Mouse (Mus musculus) embryonic fibroblast, embryonic 13.5 days (primary cell): Measurements from ENCODE around the gene Rspo1. TPM values are rescaled to one million over a fixed set of nuclear protein-coding genes. Genes with fewer than 3 reads are reported as not detected.
"Not testable (repeated sequence)": the region's sequence is repeated elsewhere in the genome, so short reads cannot be mapped to it uniquely, and the experiment has no call there.

Source experiments
- H3K27ac ChIP-seq: 2 replicates; pipeline ENCODE4 v1.5.1; 2012; ENCODE audit warnings: low read length, control low read depth, inconsistent platforms; ENCODE audit not compliant: insufficient read depth
- H3K4me1 ChIP-seq: 2 replicates; pipeline ENCODE4 v1.6.1; 2011; ENCODE audit warnings: low read length; ENCODE audit not compliant: control insufficient read depth, insufficient read depth
- H3K4me3 ChIP-seq: 2 replicates; pipeline ENCODE4 v1.5.1; 2011; ENCODE audit warnings: mild to moderate bottlenecking, control low read depth, low read length; ENCODE audit not compliant: insufficient read depth
- CTCF ChIP-seq: IDR thresholded peaks from 2 replicates; pipeline ENCODE4 v1.5.1; 2011; ENCODE audit warnings: mild to moderate bottlenecking, control low read depth, low read length, moderate library complexity, borderline replicate concordance; ENCODE audit not compliant: insufficient read depth
- POLR2A ChIP-seq: IDR thresholded peaks from 2 replicates; pipeline ENCODE4 v1.6.1; 2011; ENCODE audit warnings: low read depth, mild to moderate bottlenecking, control low read depth, low read length, moderate library complexity
- polyA plus RNA-seq: library from polyadenylated mRNA; stranded (reverse); fragments of >200 nt; gene quantifications from 2 replicates; pipeline ENCODE4 v1.2.4, GENCODE M21; 2011; ENCODE audit warnings: low read depth; ENCODE audit not compliant: missing spikeins, insufficient read length

Rspo1 gene
- polyA plus RNA-seq: 0.45 and 0.84 TPM in 2 replicates

DNA sequence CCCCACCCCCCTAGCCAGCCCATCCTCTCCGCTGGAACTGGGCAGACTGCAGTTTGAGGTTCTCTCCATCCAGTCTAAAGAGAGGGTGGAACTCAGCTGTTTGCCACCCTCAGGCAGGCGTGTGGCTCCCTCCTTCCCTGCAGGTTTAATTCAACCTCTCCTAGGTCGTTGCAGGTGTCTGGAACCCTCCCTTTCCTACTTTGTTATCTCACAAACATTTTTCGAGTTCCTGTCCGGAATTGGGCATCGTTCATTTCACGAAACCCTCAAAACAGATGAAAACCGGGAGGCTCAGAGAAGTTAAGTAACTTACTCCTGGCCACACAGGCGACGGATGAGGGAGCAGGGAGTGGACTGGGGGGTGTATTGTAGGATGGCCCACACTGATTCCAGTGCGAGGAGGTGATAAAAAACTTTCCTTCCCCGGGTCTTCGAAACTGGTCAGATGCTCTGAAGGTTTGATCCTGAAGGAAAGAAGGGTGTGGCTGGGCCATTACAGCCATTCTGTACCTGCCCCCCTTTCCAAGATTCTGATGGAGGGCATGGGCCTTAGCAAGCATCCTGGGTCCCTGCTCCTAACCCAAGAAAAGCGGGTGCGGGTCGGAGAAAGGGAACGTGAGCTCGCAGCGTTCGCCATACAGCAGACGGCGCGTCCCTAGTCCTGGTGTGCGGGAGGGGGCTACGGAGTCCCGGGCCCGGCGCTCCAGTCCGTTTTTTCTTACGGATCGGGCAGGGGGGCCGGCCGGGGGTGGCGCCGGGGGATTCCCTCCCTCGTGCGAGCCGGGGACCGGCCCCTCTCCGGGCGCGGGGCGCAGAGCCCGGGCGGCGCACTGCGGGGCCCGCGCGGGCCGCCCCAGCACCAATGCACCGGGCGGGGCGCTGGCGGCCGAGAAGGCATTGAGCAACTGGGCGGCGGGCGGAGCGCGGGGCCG lies at the start of gene Rspo1:
TSS of gene Rspo1 (plus strand) at position 760 of the 932 bp plus-strand sequence.
- Histone ChIP-seq H3K4me3 (no peak within 1 kb of the TSS), H3K27ac (no peak within 1 kb of the TSS)

GRCm38 (mm10) chr4:124936613-124937471 lies 49.4 kb upstream of the Rspo1 start, which contains the start of gene 9930104L06Rik:
Gene 9930104L06Rik (plus strand): TSS chr4:124937048.
- Histone ChIP-seq H3K4me1 (peaks cover 3% of the 10 kb centered on the region; the same call in 1 of the 2 replicates), H3K4me3 (peak within 1 kb of the TSS; percentile 87), H3K27ac (no peak within 1 kb of the TSS)
- peak; percentile 73 for TF ChIP-seq POLR2A
- no peak for TF ChIP-seq CTCF

More for the DNA sequence above, at the start of gene Rspo1:
- no peak for TF ChIP-seq CTCF
- TF ChIP-seq POLR2A: no peak
- H3K4me1 ChIP-seq: 0 out of 2 replicates have a peak, but pooled peaks cover 2% of the 10 kb centered on the region

- not testable (repeated sequence) for H3K27ac ChIP-seq, H3K4me3 ChIP-seq, H3K4me1 ChIP-seq
Observed at GRCm38 (mm10) chr4:124939211-124939610, 47.0 kb upstream of the Rspo1 start, which contains the start of gene Cdca8. Gene Cdca8 (minus strand): TSS chr4:124939311.

DNA sequence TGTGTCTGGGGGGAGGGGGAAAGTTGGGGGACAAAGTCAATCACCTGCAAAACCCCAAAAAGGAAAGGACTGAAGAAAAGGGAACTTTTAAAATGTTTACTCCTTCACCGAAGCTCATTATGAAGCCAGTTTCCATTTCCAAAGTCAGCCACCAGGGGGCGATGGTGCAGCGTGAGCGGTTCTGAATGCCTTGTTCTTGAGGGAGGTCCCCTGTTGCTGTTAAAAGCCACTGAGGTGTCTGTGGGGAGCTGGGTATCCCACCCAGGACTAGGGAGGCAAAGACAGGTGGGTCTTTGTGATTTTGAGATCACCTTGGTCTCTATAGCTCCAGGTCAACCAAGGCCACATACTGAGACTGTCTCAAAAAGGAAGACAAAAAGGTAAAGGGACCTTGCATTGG lies 43.2 kb upstream of the Rspo1 start:
- Histone ChIP-seq H3K27ac (no peak overlapping the region), H3K4me1 (peaks cover 2% of the 10 kb centered on the region; the same call in 1 of the 2 replicates), H3K4me3 (no peak overlapping the region)
- TF ChIP-seq POLR2A (no peak), CTCF (peak; percentile 87; the same call in 1 of the 2 replicates)

DNA sequence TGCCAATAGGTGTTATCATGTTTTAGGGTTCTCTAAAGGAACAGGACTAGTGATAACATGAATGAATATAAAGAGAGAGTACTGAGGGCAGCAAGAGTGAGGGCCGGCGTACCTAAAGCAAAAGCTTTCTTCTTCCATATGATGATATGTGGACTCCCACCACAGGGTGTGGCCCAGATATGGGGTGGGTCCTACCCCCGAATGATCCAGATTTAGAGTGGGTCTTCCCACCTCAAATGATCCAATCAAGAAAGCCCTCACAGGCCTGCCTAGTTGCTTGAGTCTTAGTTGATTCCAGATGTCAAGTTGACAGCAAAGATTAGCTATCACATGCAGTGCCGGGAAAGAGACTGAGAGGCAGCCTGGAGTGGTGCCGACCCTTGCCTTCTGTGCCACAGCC lies 42.4 kb upstream of the Rspo1 start:
- H3K4me1 ChIP-seq: no peaks in the 10 kb centered on the region
- no peak for TF ChIP-seq POLR2A
- TF ChIP-seq CTCF: no peak
- H3K4me3 ChIP-seq: no peak overlapping the region
- H3K27ac ChIP-seq: no peak overlapping the region

DNA sequence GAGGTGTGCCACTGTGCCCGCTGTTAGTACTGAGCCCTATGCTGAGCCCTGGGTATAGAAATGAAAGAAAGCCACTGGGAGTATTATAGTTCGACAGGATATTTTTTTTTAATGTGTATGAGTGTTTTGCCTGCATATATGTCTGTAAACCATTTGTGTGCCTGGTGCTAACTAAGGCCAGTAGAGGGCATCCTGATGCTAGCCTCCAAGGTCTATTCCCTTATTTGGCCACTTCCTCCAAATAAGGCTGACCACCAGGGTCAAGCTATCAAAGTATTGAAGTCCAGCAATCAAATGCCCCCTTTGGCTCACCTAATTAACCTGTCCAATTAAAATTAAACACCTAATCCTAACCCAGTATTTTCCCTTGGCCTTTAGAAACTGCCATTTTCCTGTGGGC lies 41.3 kb upstream of the Rspo1 start:
- H3K4me1 ChIP-seq: no peaks in the 10 kb centered on the region
- H3K4me3 ChIP-seq: no peak overlapping the region
- TF ChIP-seq POLR2A: no peak
- no peak; the same call in 1 of the 2 replicates for TF ChIP-seq CTCF

DNA sequence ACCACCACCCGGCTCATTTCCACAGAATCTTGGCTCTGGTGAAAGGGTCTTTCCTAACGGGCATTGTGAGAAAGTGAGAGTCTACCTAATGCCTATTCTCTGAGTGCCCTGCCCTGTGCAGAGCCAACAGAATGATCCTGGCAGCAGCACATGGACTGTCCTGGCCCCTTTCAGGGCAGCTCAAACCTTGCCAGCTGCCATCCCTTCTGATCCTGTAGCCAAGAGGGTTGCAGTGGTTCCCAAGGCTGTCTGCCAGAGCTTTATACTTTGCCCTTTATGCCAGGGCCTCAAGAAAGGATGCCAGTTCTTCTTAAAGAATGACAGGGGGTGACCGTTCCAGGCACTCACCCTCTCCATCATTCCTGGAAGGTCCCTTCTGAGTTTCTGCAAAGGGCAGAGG lies 36.7 kb upstream of the Rspo1 start:
- H3K27ac ChIP-seq: no peak overlapping the region
- H3K4me3 ChIP-seq: no peak overlapping the region
- no peaks in the 10 kb centered on the region for H3K4me1 ChIP-seq
- TF ChIP-seq POLR2A (no peak), CTCF (no peak)

More for the DNA sequence above, 41.3 kb upstream of the Rspo1 start:
- no peak overlapping the region for H3K27ac ChIP-seq

GRCm38 (mm10) chr4:124950181-124951035 lies 35.8 kb upstream of the Rspo1 start:
- no peak overlapping the region for H3K27ac ChIP-seq
- no peaks in the 10 kb centered on the region for H3K4me1 ChIP-seq
- TF ChIP-seq POLR2A (no peak), CTCF (no peak)
- H3K4me3 ChIP-seq: no peak overlapping the region

DNA sequence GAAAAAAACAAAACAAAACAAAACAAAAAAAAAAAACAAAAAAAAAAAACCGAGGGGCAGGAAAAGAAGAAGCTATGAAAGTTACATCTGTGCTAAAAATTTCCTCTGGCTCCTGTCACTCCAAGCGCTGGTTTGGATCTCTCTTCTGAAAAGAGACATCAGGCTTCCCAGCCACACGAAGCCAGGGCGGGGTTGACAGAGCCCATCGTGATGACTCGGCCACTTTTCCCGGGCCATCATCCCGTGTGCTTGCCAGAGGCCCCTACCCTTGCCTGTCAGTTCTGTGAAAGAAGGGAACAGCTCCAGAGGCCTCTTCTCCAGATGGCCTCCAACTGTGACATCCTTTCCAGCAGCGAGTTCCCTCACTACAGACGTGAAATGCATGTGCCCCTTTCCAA lies 35.2 kb upstream of the Rspo1 start:
- TF ChIP-seq POLR2A (no peak), CTCF (no peak)
- no peak overlapping the region for H3K27ac ChIP-seq

More for the DNA sequence above, 35.2 kb upstream of the Rspo1 start:
- Histone ChIP-seq H3K4me3 (no peak overlapping the region), H3K4me1 (no peaks in the 10 kb centered on the region)
